In the genomic region with DNA sequence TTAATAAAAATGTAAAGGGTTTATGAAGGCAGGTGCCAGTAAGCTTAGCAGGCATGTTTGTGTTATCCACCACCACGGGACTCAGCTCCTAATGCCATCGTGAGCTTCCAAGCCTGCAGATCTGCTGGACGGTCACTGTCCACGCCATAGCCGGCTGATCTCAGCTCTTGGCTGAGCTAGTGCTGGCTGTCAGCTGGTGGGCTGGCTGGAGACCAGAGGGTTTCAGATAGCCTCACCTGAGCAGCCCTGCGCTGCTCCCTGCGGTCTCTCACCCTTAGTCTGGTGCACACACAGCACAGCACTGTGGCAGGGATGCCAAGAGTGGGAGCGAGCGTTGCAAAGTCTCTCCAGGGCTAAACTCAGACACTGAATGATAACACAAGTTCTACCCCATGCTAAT, we compare ENCODE assay signal across 19 mouse cellular contexts. TPM values are rescaled to one million over a fixed set of nuclear protein-coding genes. Genes with fewer than 3 reads are reported as not detected.
DNase-seq lines count a peak whose midpoint lies in the region; ATAC-seq lines count a peak whose summit lies in the region.
"Had no signal": no experiment of that assay in that cellular context is flagged by ENCODE, and none has a peak within 500 bp of the region (broad histone marks: within the 10 kb centered on the region; RNA-seq: fewer than 3 reads in every experiment).

No protein-coding gene starts in this region.

- H3K4me1 ChIP-seq in heart, embryonic 12.5 days (replicated peaks), result no peaks in the 10 kb centered on the region
- peaks cover 29% of the 10 kb centered on the region for H3K4me1 ChIP-seq in limb, embryonic 10.5 days
- no peaks in the 10 kb centered on the region for H3K4me1 ChIP-seq in liver, embryonic 11.5 days (replicated peaks; ENCODE audit: control insufficient read depth, insufficient read depth, low read length)
- H3K4me1 ChIP-seq: embryonic facial prominence, embryonic 10.5 days had no signal

- peak; percentile 73 to 83 for DNase-seq in heart, adult 18-20 months
- DNase-seq in cerebellum, adult 9-11 months, result peak; percentile 75
- peak; percentile 78 for DNase-seq in gastrocnemius, postnatal 14 days
- DNase-seq in heart, postnatal 36 days, result peak; percentile 49 to 59
- DNase-seq in limb, embryonic 10.5 days (ENCODE audit: low spot score), result no peak
- no peak for DNase-seq in liver, embryonic 11.5 days (ENCODE audit: low spot score)
- DNase-seq: kidney, adult 18-20 months; kidney, postnatal 10 days; lung, postnatal 14 days; right cerebral cortex, postnatal 25 days; thymus, postnatal 25 days had no signal

- no peak overlapping the region for H3K27ac ChIP-seq in heart, embryonic 12.5 days (ENCODE audit: poor library complexity, severe bottlenecking)
- H3K27ac ChIP-seq in limb, embryonic 10.5 days, result no peak overlapping the region
- no peak overlapping the region for H3K27ac ChIP-seq in liver, embryonic 11.5 days (ENCODE audit: low read depth, low read length)
- H3K27ac ChIP-seq: embryonic facial prominence, embryonic 10.5 days; left cerebral cortex, adult 2 months had no signal

- 77% methylated on average over 9 of the region's 9 CpGs for WGBS in heart, embryonic 12.5 days
- 93% methylated on average over 9 of the region's 9 CpGs for WGBS in limb, embryonic 10.5 days
- WGBS in liver, embryonic 11.5 days, result 90% methylated on average over 9 of the region's 9 CpGs

- no peak overlapping the region for H3K4me3 ChIP-seq in heart, embryonic 12.5 days
- H3K4me3 ChIP-seq in limb, embryonic 10.5 days, result no peak overlapping the region
- no peak overlapping the region for H3K4me3 ChIP-seq in liver, embryonic 11.5 days (ENCODE audit: low read depth, low read length)
- H3K4me3 ChIP-seq: embryonic facial prominence, embryonic 10.5 days; erythroblast, embryonic 14.5 days; left cerebral cortex, adult 2 months had no signal

- H3K27me3 ChIP-seq in heart, embryonic 12.5 days (replicated peaks), result peaks cover 9% of the 10 kb centered on the region; the same call in 1 of the 2 replicates
- H3K27me3 ChIP-seq in limb, embryonic 10.5 days (ENCODE audit: low read depth, poor library complexity, severe bottlenecking), result peaks cover 26% of the 10 kb centered on the region
- no peaks in the 10 kb centered on the region for H3K27me3 ChIP-seq in liver, embryonic 11.5 days (replicated peaks; ENCODE audit: control insufficient read depth, insufficient read depth, low read length)

- no peak for ATAC-seq in heart, embryonic 12.5 days (ENCODE audit: insufficient number of reproducible peaks, low FRiP score)
- ATAC-seq in activated CD4-positive, CD25-positive, alpha-beta regulatory T cell, adult 4 months, result no peak
- no peak for ATAC-seq in liver, embryonic 11.5 days (replicated peaks; ENCODE audit: low FRiP score)
- ATAC-seq: forebrain, embryonic 14.5 days had no signal

- no peak overlapping the region for H3K4me2 ChIP-seq in heart, embryonic 12.5 days
- no peak overlapping the region for H3K4me2 ChIP-seq in liver, embryonic 11.5 days

- H3K9ac ChIP-seq in heart, embryonic 12.5 days, result no peak overlapping the region
- H3K9ac ChIP-seq in liver, embryonic 11.5 days (ENCODE audit: low read depth, low read length), result no peak overlapping the region

- peaks cover 3% of the 10 kb centered on the region; the same call in 1 of the 2 replicates for H3K36me3 ChIP-seq in heart, embryonic 12.5 days
- no peaks in the 10 kb centered on the region for H3K36me3 ChIP-seq in limb, embryonic 10.5 days
- H3K36me3 ChIP-seq in liver, embryonic 11.5 days (ENCODE audit: control insufficient read depth, insufficient read depth, low read length), result no peaks in the 10 kb centered on the region
- H3K36me3 ChIP-seq: embryonic facial prominence, embryonic 10.5 days had no signal

- intact Hi-C loops in gastrocnemius, postnatal 14 days (cut with DNase I; ENCODE audit: low total_unique reads), result no loop called here
- intact Hi-C loops in heart, postnatal 36 days (cut with DNase I), result no loop called here

- H3K9me3 ChIP-seq in heart, embryonic 12.5 days (replicated peaks), result no peaks in the 10 kb centered on the region
- H3K9me3 ChIP-seq in limb, embryonic 10.5 days (replicated peaks), result no peaks in the 10 kb centered on the region
- H3K9me3 ChIP-seq in liver, embryonic 11.5 days (ENCODE audit: control insufficient read depth, low read length), result no peaks in the 10 kb centered on the region
- H3K9me3 ChIP-seq: embryonic facial prominence, embryonic 10.5 days had no signal

RNA-seq across cellular contexts. Expression of gene Ky, which starts 12.9 kb away (rescaled TPM):
- 10 to 100 TPM in 1 of 2 experiments, 1 to 10 TPM in 1; 7.3 to 12.2 TPM for total RNA-seq in heart, adult 18-20 months (2021)
- 0.94 and 2.1 TPM in 2 replicates for polyA plus RNA-seq in heart, embryonic 12.5 days (2016; fragmentation: Nextera tagmentation; extraction: Ambion mirVana)
- total RNA-seq in gastrocnemius, postnatal 14 days (2021), result 100 to 1,000 TPM; 124 to 167 TPM
- 10 to 100 TPM in 1 of 2 experiments, 1 to 10 TPM in 1; 9.0 to 21.8 TPM for total RNA-seq in heart, postnatal 36 days (2021)
- 0.03 and 0.06 TPM in 2 replicates for polyA plus RNA-seq in limb, embryonic 10.5 days (2016; fragmentation: Nextera tagmentation; extraction: Ambion mirVana)
- under 1 TPM in 1 of 2 experiments, not detected in 1; 0.09 TPM for polyA plus RNA-seq in activated CD4-positive, CD25-positive, alpha-beta regulatory T cell, adult 4 months (2017; shearing (Covaris generic))
- not detected in 2 replicates for polyA plus RNA-seq in liver, embryonic 11.5 days (2014; fragmentation: Nextera tagmentation; extraction: Ambion mirVana)
- total RNA-seq: hematopoietic stem cell, adult 5-6 weeks; megakaryocyte-erythroid progenitor cell, adult 5-6 weeks had no signal
- polyA plus RNA-seq: erythroblast, embryonic 14.5 days had no signal

Comparison
In these comparisons a context has a peak if more than half of its experiments do, and no peak if none do; other contexts are left out.
1. DNase-seq: peak in heart, adult 18-20 months (2 of 2), cerebellum, adult 9-11 months (single experiment), gastrocnemius, postnatal 14 days (single experiment) and heart, postnatal 36 days (2 of 2); none in limb, embryonic 10.5 days (single experiment) and liver, embryonic 11.5 days (single experiment).